Mouse (Mus musculus) brain, adult 10 weeks (tissue): ENCODE data around the gene Znrf1. TPM values are rescaled to one million over a fixed set of nuclear protein-coding genes. Genes with fewer than 3 reads are reported as not detected.

Experiments used
- polyA plus RNA-seq: library from polyadenylated mRNA; stranded (reverse); fragments of 350-450 nt; fragmentation: Illumina TruSeq; extraction: RNeasy Lipid Tissue Mini Kit (QIAGEN cat#74804); gene quantifications from one replicate; pipeline ENCODE4 v1.2.3, GENCODE M21; 2015; ENCODE audit warnings: low read depth, low replicate concordance

Znrf1 gene
- polyA plus RNA-seq = 111 TPM

GRCm38 (mm10) chr8:111536031-111536977 lies at the start of gene Znrf1:
Znrf1 (plus strand) TSS chr8:111536097.

GRCm38 (mm10) chr8:111521713-111522429 lies 14.0 kb upstream of the Znrf1 start, which contains the start of gene Wdr59:
Wdr59 (minus strand) TSS chr8:111522092.

GRCm38 (mm10) chr8:111630105-111630521 lies 94.2 kb downstream of the Znrf1 start, which contains the start of gene Ldhd:
Ldhd (minus strand) TSS chr8:111630374.

GRCm38 (mm10) chr8:111643264-111644141 lies 107.6 kb downstream of the Znrf1 start, which contains the start of gene Zfp1:
Zfp1 (plus strand) TSS chr8:111643401.

Other genes starting within 250 kb of the Znrf1 start
- 17.0 TPM for gene Rfwd3, start 235.9 kb upstream of the Znrf1 start, polyA plus RNA-seq
- 0.31 TPM for gene Mlkl, start 197.9 kb upstream of the Znrf1 start, polyA plus RNA-seq
- gene Fa2h, start 142.3 kb upstream of the Znrf1 start, polyA plus RNA-seq = 44.5 TPM
- 16.3 TPM for gene Wdr59, start 14.0 kb upstream of the Znrf1 start, polyA plus RNA-seq
- gene Ldhd, start 94.3 kb downstream of the Znrf1 start, polyA plus RNA-seq = 16.4 TPM
- 22.3 TPM for gene Zfp1, start 107.3 kb downstream of the Znrf1 start, polyA plus RNA-seq
- not detected for gene Ctrb1, start 154.9 kb downstream of the Znrf1 start, polyA plus RNA-seq
- gene Bcar1, start 207.7 kb downstream of the Znrf1 start, polyA plus RNA-seq = 35.4 TPM